ENCODE assay signal across 8 mouse cellular contexts in the genomic region with DNA sequence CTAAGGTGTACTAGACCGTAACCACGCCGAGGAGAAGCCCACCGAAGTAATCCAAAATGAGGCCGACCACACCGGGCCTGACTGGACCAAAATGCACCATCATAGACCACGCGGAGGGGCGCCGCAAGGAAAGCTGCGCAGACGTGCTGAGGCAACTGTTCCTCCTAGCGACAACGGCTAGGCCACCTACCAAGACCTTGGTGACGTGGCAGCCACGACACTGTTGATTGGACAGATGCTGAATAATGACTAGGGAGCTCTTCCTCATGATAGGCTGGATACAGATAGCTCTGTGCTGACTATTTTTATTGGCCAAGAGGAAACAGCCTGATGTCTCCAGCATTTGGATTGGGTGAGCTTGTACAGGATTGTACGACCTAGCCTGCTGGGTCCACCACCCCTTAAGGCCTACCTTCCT.
DNase-seq lines count a peak whose midpoint lies in the region; ATAC-seq and TF ChIP-seq lines count a peak whose summit lies in the region.

No protein-coding gene starts in this region.

- ATAC-seq in cerebellum, adult (ENCODE audit: insufficient number of reproducible peaks, low FRiP score, low TSS enrichment): peak; percentile 96
- peak; percentile 98 for ATAC-seq in forebrain, embryonic 13.5 days
- peak; percentile 98 for ATAC-seq in liver, postnatal 0 days
- peak; percentile 94 for ATAC-seq in neural tube, embryonic 14.5 days (ENCODE audit: low read depth)

- no peak for TF ChIP-seq CTCF in ES-Bruce4 (IDR thresholded peaks at IDR 0.05; ENCODE audit: low read depth, low read length)
- TF ChIP-seq CTCF in liver, postnatal 0 days (IDR thresholded peaks at IDR 0.05; ENCODE audit: low read depth): no peak

- peaks cover 3% of the 10 kb centered on the region; the same call in 1 of the 2 replicates for H3K9me3 ChIP-seq in ES-Bruce4 (replicated peaks; ENCODE audit: control insufficient read depth, insufficient read depth, low read length, poor library complexity, severe bottlenecking)
- peaks cover 18% of the 10 kb centered on the region; the same call in 1 of the 2 replicates for H3K9me3 ChIP-seq in forebrain, embryonic 13.5 days (replicated peaks)
- H3K9me3 ChIP-seq in liver, postnatal 0 days (ENCODE audit: low read length): no peaks in the 10 kb centered on the region
- no peaks in the 10 kb centered on the region for H3K9me3 ChIP-seq in neural tube, embryonic 14.5 days (ENCODE audit: control insufficient read depth, low read length)

- DNase-seq in heart, postnatal 10 days: peak; percentile 93 to 96
- DNase-seq in large intestine, adult 2 months (ENCODE audit: low read depth, low spot score): peak; percentile 46
- peak; percentile 88 for DNase-seq in liver, postnatal 0 days
- DNase-seq in testis, postnatal 10 days (ENCODE audit: low spot score): peak; percentile 78

- no peaks in the 10 kb centered on the region for H3K36me3 ChIP-seq in ES-Bruce4 (ENCODE audit: control insufficient read depth, insufficient read depth, low read length, poor library complexity, severe bottlenecking)
- H3K36me3 ChIP-seq in forebrain, embryonic 13.5 days (ENCODE audit: poor library complexity, severe bottlenecking): no peaks in the 10 kb centered on the region
- no peaks in the 10 kb centered on the region for H3K36me3 ChIP-seq in liver, postnatal 0 days (replicated peaks; ENCODE audit: insufficient read depth, low read length)
- no peaks in the 10 kb centered on the region for H3K36me3 ChIP-seq in neural tube, embryonic 14.5 days (ENCODE audit: control insufficient read depth, insufficient read depth, low read length)

- H3K27me3 ChIP-seq in ES-Bruce4 (ENCODE audit: control insufficient read depth, insufficient read depth, low read length, poor library complexity, severe bottlenecking): no peaks in the 10 kb centered on the region; the same call in 1 of the 2 replicates
- peaks cover 6% of the 10 kb centered on the region for H3K27me3 ChIP-seq in forebrain, embryonic 13.5 days
- no peaks in the 10 kb centered on the region for H3K27me3 ChIP-seq in liver, postnatal 0 days (ENCODE audit: insufficient read depth, low read length)
- no peaks in the 10 kb centered on the region for H3K27me3 ChIP-seq in neural tube, embryonic 14.5 days (ENCODE audit: control insufficient read depth, insufficient read depth, low read length)

- H3K4me2 ChIP-seq in forebrain, embryonic 13.5 days: peak overlapping the region; percentile 64
- peak overlapping the region; percentile 73 for H3K4me2 ChIP-seq in liver, postnatal 0 days (ENCODE audit: low read depth, low read length)
- peak overlapping the region; percentile 56; the same call in 1 of the 2 replicates for H3K4me2 ChIP-seq in neural tube, embryonic 14.5 days (ENCODE audit: low read depth, low read length)

- H3K4me3 ChIP-seq in ES-Bruce4 (ENCODE audit: low read depth, low read length): peak overlapping the region; percentile 81
- peak overlapping the region; percentile 57 for H3K4me3 ChIP-seq in forebrain, embryonic 13.5 days
- H3K4me3 ChIP-seq in liver, postnatal 0 days (ENCODE audit: low read depth, low read length): peak overlapping the region; percentile 63
- H3K4me3 ChIP-seq in neural tube, embryonic 14.5 days (ENCODE audit: low read depth, low read length): peak overlapping the region; percentile 53

- TF ChIP-seq EP300 in ES-Bruce4 (IDR thresholded peaks at IDR 0.05; ENCODE audit: insufficient read depth, low read depth, low read length): peak; percentile 63; the same call in 1 of the 2 replicates
- TF ChIP-seq EP300 in liver, postnatal 0 days (IDR thresholded peaks at IDR 0.05; ENCODE audit: low read depth): peak; percentile 53; the same call in 1 of the 2 replicates

- H3K9ac ChIP-seq in ES-Bruce4 (ENCODE audit: low read depth, poor library complexity, severe bottlenecking): peak overlapping the region; percentile 48
- H3K9ac ChIP-seq in forebrain, embryonic 13.5 days: peak overlapping the region; percentile 70
- H3K9ac ChIP-seq in liver, postnatal 0 days (replicated peaks): peak overlapping the region; percentile 70
- H3K9ac ChIP-seq in neural tube, embryonic 14.5 days (replicated peaks; ENCODE audit: low read depth, low read length): peak overlapping the region; percentile 70

- intact Hi-C loops in heart, postnatal 10 days (cut with DNase I): no loop called here

- peak overlapping the region; percentile 64 for H3K27ac ChIP-seq in ES-Bruce4 (ENCODE audit: insufficient read depth, low read length)
- H3K27ac ChIP-seq in forebrain, embryonic 13.5 days: peak overlapping the region; percentile 57
- peak overlapping the region; percentile 80 for H3K27ac ChIP-seq in liver, postnatal 0 days (ENCODE audit: low read depth)
- peak overlapping the region; percentile 70; the same call in 1 of the 2 replicates for H3K27ac ChIP-seq in neural tube, embryonic 14.5 days (ENCODE audit: low read depth, low read length)

- WGBS in forebrain, embryonic 13.5 days: 57% methylated on average over 17 of the region's 17 CpGs
- 73% methylated on average over 17 of the region's 17 CpGs for WGBS in large intestine, adult 2 months
- WGBS in liver, postnatal 0 days (ENCODE audit: insufficient replicate concordance): 53% methylated on average over 17 of the region's 17 CpGs
- 46% methylated on average over 17 of the region's 17 CpGs for WGBS in neural tube, embryonic 14.5 days

- no peaks in the 10 kb centered on the region for H3K4me1 ChIP-seq in ES-Bruce4 (ENCODE audit: control insufficient read depth, insufficient read depth, low read length)
- peaks cover 15% of the 10 kb centered on the region for H3K4me1 ChIP-seq in forebrain, embryonic 13.5 days
- H3K4me1 ChIP-seq in liver, postnatal 0 days (ENCODE audit: insufficient read depth): peaks cover 5% of the 10 kb centered on the region; the same call in 1 of the 2 replicates
- peaks cover 14% of the 10 kb centered on the region; the same call in 1 of the 2 replicates for H3K4me1 ChIP-seq in neural tube, embryonic 14.5 days (ENCODE audit: control insufficient read depth, insufficient read depth, low read length)

- peak; percentile 98 for TF ChIP-seq POLR2A in ES-Bruce4 (IDR thresholded peaks at IDR 0.05; ENCODE audit: insufficient read depth, low read length)

Comparison
In these comparisons a context has a peak if more than half of its experiments do, and no peak if none do; other contexts are left out.
1. Peak in every context shown above with its lines: DNase-seq, ATAC-seq, H3K4me3 ChIP-seq and H3K27ac ChIP-seq.